Mouse (Mus musculus): Measurements from ENCODE around the gene Ripk1. TPM values are rescaled to one million over a fixed set of nuclear protein-coding genes. Genes with fewer than 3 reads are reported as not detected.
A peak's percentile ranks its signal among the peaks of the same experiment; 100 is the strongest.

Gene Ripk1
- polyA plus RNA-seq, 1 experiment = 4.5 TPM

- TF ChIP-seq POLR2A (IDR thresholded peaks at IDR 0.05; ENCODE audit: borderline replicate concordance, extremely low read depth, insufficient read depth, insufficient read length, poor library complexity, severe bottlenecking) (no peak), CTCF (IDR thresholded peaks at IDR 0.05; ENCODE audit: borderline replicate concordance, extremely low read depth, insufficient read depth, insufficient read length) (peak; percentile 78; the same call in 1 of the 2 replicates)
- DNase-seq (ENCODE audit: low read depth) = peak; percentile 89
These were observed 7.0 kb upstream of the Ripk1 start for GRCm38 (mm10) chr13:33995197-33995596.

- TF ChIP-seq CTCF (IDR thresholded peaks at IDR 0.05; ENCODE audit: borderline replicate concordance, extremely low read depth, insufficient read depth, insufficient read length) = no peak
- no peak for TF ChIP-seq POLR2A (IDR thresholded peaks at IDR 0.05; ENCODE audit: borderline replicate concordance, extremely low read depth, insufficient read depth, insufficient read length, poor library complexity, severe bottlenecking)
- no peak for DNase-seq (ENCODE audit: low read depth)
These were observed 895 bp downstream of the Ripk1 start for GRCm38 (mm10) chr13:34003058-34003457.

- DNase-seq (ENCODE audit: low read depth) = no peak
- TF ChIP-seq POLR2A (IDR thresholded peaks at IDR 0.05; ENCODE audit: borderline replicate concordance, extremely low read depth, insufficient read depth, insufficient read length, poor library complexity, severe bottlenecking) = no peak
- TF ChIP-seq CTCF (IDR thresholded peaks at IDR 0.05; ENCODE audit: borderline replicate concordance, extremely low read depth, insufficient read depth, insufficient read length) = no peak
These were observed 5.1 kb downstream of the Ripk1 start for GRCm38 (mm10) chr13:34007234-34007633.

GRCm38 (mm10) chr13:34016927-34017569 lies 14.9 kb downstream of the Ripk1 start:
- peak; percentile 55 for DNase-seq (ENCODE audit: low read depth)
- TF ChIP-seq CTCF (IDR thresholded peaks at IDR 0.05; ENCODE audit: borderline replicate concordance, extremely low read depth, insufficient read depth, insufficient read length) (no peak), POLR2A (IDR thresholded peaks at IDR 0.05; ENCODE audit: borderline replicate concordance, extremely low read depth, insufficient read depth, insufficient read length, poor library complexity, severe bottlenecking) (no peak)

GRCm38 (mm10) chr13:34018521-34018920 lies 16.4 kb downstream of the Ripk1 start:
- no peak for DNase-seq (ENCODE audit: low read depth)
- no peak for TF ChIP-seq CTCF (IDR thresholded peaks at IDR 0.05; ENCODE audit: borderline replicate concordance, extremely low read depth, insufficient read depth, insufficient read length)
- no peak for TF ChIP-seq POLR2A (IDR thresholded peaks at IDR 0.05; ENCODE audit: borderline replicate concordance, extremely low read depth, insufficient read depth, insufficient read length, poor library complexity, severe bottlenecking)

GRCm38 (mm10) chr13:34021998-34022397 lies 19.8 kb downstream of the Ripk1 start:
- TF ChIP-seq CTCF (IDR thresholded peaks at IDR 0.05; ENCODE audit: borderline replicate concordance, extremely low read depth, insufficient read depth, insufficient read length) = no peak
- TF ChIP-seq POLR2A (IDR thresholded peaks at IDR 0.05; ENCODE audit: borderline replicate concordance, extremely low read depth, insufficient read depth, insufficient read length, poor library complexity, severe bottlenecking) = no peak
- DNase-seq (ENCODE audit: low read depth) = no peak

- TF ChIP-seq POLR2A (IDR thresholded peaks at IDR 0.05; ENCODE audit: borderline replicate concordance, extremely low read depth, insufficient read depth, insufficient read length, poor library complexity, severe bottlenecking) (no peak), CTCF (IDR thresholded peaks at IDR 0.05; ENCODE audit: borderline replicate concordance, extremely low read depth, insufficient read depth, insufficient read length) (no peak)
- no peak for DNase-seq (ENCODE audit: low read depth)
These were observed 29.9 kb downstream of the Ripk1 start for GRCm38 (mm10) chr13:34032041-34032440.

GRCm38 (mm10) chr13:34035424-34035823 lies 33.3 kb downstream of the Ripk1 start:
- DNase-seq (ENCODE audit: low read depth) = no peak
- no peak for TF ChIP-seq POLR2A (IDR thresholded peaks at IDR 0.05; ENCODE audit: borderline replicate concordance, extremely low read depth, insufficient read depth, insufficient read length, poor library complexity, severe bottlenecking)
- TF ChIP-seq CTCF (IDR thresholded peaks at IDR 0.05; ENCODE audit: borderline replicate concordance, extremely low read depth, insufficient read depth, insufficient read length) = no peak

GRCm38 (mm10) chr13:34036726-34037125 lies 34.6 kb downstream of the Ripk1 start:
- no peak for TF ChIP-seq CTCF (IDR thresholded peaks at IDR 0.05; ENCODE audit: borderline replicate concordance, extremely low read depth, insufficient read depth, insufficient read length)
- TF ChIP-seq POLR2A (IDR thresholded peaks at IDR 0.05; ENCODE audit: borderline replicate concordance, extremely low read depth, insufficient read depth, insufficient read length, poor library complexity, severe bottlenecking) = no peak
- DNase-seq (ENCODE audit: low read depth) = no peak

GRCm38 (mm10) chr13:34037172-34038055 lies 35.3 kb downstream of the Ripk1 start, which contains the start of gene Bphl:
Gene Bphl (plus strand): TSS chr13:34037597.
- no peak for TF ChIP-seq CTCF (IDR thresholded peaks at IDR 0.05; ENCODE audit: borderline replicate concordance, extremely low read depth, insufficient read depth, insufficient read length)
- TF ChIP-seq POLR2A (IDR thresholded peaks at IDR 0.05; ENCODE audit: borderline replicate concordance, extremely low read depth, insufficient read depth, insufficient read length, poor library complexity, severe bottlenecking) = peak; percentile 88; the same call in 1 of the 2 replicates
- peak; percentile 98 for DNase-seq (ENCODE audit: low read depth)

- TF ChIP-seq CTCF (IDR thresholded peaks at IDR 0.05; ENCODE audit: borderline replicate concordance, extremely low read depth, insufficient read depth, insufficient read length) (no peak), POLR2A (IDR thresholded peaks at IDR 0.05; ENCODE audit: borderline replicate concordance, extremely low read depth, insufficient read depth, insufficient read length, poor library complexity, severe bottlenecking) (no peak)
- DNase-seq (ENCODE audit: low read depth) = no peak
These were observed 35.9 kb downstream of the Ripk1 start for GRCm38 (mm10) chr13:34038056-34038432.

Measured in brain, embryonic 14.5 days (tissue).